Mouse (Mus musculus) retina, embryonic 14.5 days (tissue): Measurements from ENCODE around the gene Btbd11.

ENCODE experiments used
- DNase-seq: peaks from one replicate; pipeline ENCODE4 v3.0.0-alpha.2; 2015; ENCODE audit warnings: low spot score

The Btbd11 gene

GRCm38 (mm10) chr10:85386605-85387218 lies at the start of gene Btbd11:
TSS of gene Btbd11 (plus strand) at chr10:85386814.
- peak; percentile 93 for DNase-seq

- DNase-seq = no peak
Measured at GRCm38 (mm10) chr10:85338733-85339132, 47.9 kb upstream of the Btbd11 start.

- no peak for DNase-seq
Measured at GRCm38 (mm10) chr10:85341867-85342266, 44.7 kb upstream of the Btbd11 start.

GRCm38 (mm10) chr10:85347171-85347570 lies 39.4 kb upstream of the Btbd11 start:
- DNase-seq = peak; percentile 61

GRCm38 (mm10) chr10:85352505-85352904 lies 34.1 kb upstream of the Btbd11 start:
- no peak for DNase-seq

GRCm38 (mm10) chr10:85354270-85354669 lies 32.3 kb upstream of the Btbd11 start:
- no peak for DNase-seq

GRCm38 (mm10) chr10:85359501-85360066 lies 27.0 kb upstream of the Btbd11 start:
- DNase-seq = no peak

GRCm38 (mm10) chr10:85362766-85363442 lies 23.7 kb upstream of the Btbd11 start:
- DNase-seq = no peak

- DNase-seq = no peak
Measured at GRCm38 (mm10) chr10:85366876-85367275, 19.7 kb upstream of the Btbd11 start.

- no peak for DNase-seq
Measured at GRCm38 (mm10) chr10:85371309-85371708, 15.3 kb upstream of the Btbd11 start.

GRCm38 (mm10) chr10:85372108-85372507 lies 14.5 kb upstream of the Btbd11 start:
- DNase-seq = no peak

- no peak for DNase-seq
Measured at GRCm38 (mm10) chr10:85378972-85379371, 7.6 kb upstream of the Btbd11 start.

- no peak for DNase-seq
Measured at GRCm38 (mm10) chr10:85382981-85383380, 3.6 kb upstream of the Btbd11 start.

- peak; percentile 59 for DNase-seq
Measured at GRCm38 (mm10) chr10:85387219-85388070, 831 bp downstream of the Btbd11 start.

GRCm38 (mm10) chr10:85388071-85388750 lies 1.6 kb downstream of the Btbd11 start:
- DNase-seq = no peak

- peak; percentile 75 for DNase-seq
Measured at GRCm38 (mm10) chr10:85388751-85389115, 2.1 kb downstream of the Btbd11 start.

- DNase-seq = no peak
Measured at GRCm38 (mm10) chr10:85389286-85390139, 2.9 kb downstream of the Btbd11 start.

- no peak for DNase-seq
Measured at GRCm38 (mm10) chr10:85393016-85393415, 6.4 kb downstream of the Btbd11 start.

- DNase-seq = no peak
Measured at GRCm38 (mm10) chr10:85394558-85394957, 7.9 kb downstream of the Btbd11 start.

GRCm38 (mm10) chr10:85411120-85411519 lies 24.5 kb downstream of the Btbd11 start:
- DNase-seq = no peak
